Mouse (Mus musculus) liver, adult 2 months (tissue): Measurements from ENCODE around the gene Scn11a.

Experiments
- CTCF ChIP-seq: fragments of 200-500 bp; IDR thresholded peaks from 2 replicates; pipeline ENCODE4 v1.5.1; 2011; ENCODE audit warnings: low read depth, low read length, control low read depth
- POLR2A ChIP-seq: fragments of 200-500 bp; IDR thresholded peaks from 2 replicates; pipeline ENCODE4 v1.6.1; 2011; ENCODE audit warnings: low read length, control low read depth; ENCODE audit not compliant: insufficient read depth; ENCODE audit errors: extremely low read depth

DNA sequence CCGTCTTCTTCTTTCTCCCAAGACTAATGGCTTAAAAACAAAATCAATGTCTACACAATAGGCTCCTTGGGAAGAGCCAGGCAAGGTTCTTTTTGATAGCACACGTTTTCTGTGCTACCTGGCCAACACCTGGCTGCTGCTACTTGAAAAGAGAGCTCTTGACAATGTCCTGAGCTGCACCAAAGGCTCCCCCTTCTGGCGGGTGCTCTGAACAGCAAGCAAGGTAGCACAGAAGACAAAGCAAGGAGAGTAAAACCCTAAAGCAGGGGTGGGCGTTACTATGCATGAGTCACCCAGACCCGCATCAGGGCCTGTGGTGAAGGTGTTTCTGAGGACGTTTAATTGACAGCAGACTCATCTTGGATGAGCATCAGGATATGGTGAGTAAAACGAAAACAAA lies 56.7 kb downstream of the Scn11a start:
- TF ChIP-seq CTCF (peak; percentile 55), POLR2A (no peak)
